Mouse (Mus musculus) neural tube, embryonic 10.5 days (tissue): Measurements from ENCODE around the gene Vps25.
A peak's percentile ranks its signal among the peaks of the same experiment; 100 is the strongest.

Experiments used
- DNase-seq: peaks from one replicate; pipeline ENCODE4 v3.0.0-alpha.2; 2017; ENCODE audit warnings: low spot score; ENCODE audit errors: extremely low spot score

The Vps25 gene

DNA sequence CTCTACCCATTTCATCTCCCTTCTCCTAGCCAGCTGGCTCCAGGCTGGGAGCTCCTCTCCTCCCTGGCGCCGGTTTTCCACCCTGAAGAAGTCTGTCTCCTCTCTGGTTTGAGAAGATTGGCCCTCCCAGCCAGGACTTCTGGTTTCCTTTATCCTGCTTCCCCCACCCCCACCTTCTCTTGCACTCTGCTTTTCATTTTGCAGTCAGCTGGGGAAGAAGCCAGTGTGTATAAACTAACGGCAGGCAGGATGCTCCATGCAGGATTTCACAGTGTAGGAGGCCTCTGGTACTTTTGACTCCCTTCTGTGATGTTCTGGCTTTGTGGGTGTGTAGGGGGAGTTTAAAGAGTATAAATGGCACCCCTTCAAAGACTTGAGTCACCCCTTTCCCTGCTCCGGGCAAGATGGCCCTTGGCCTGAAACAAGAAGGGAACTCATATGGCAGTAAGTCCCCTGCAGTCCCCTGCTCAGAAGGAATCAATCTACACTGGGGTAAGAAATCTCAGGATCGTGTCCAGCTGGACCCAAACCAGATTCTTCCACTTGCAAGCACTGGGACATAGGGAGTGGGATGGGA is 15.3 kb upstream of the Vps25 start:
- no peak for DNase-seq

DNA sequence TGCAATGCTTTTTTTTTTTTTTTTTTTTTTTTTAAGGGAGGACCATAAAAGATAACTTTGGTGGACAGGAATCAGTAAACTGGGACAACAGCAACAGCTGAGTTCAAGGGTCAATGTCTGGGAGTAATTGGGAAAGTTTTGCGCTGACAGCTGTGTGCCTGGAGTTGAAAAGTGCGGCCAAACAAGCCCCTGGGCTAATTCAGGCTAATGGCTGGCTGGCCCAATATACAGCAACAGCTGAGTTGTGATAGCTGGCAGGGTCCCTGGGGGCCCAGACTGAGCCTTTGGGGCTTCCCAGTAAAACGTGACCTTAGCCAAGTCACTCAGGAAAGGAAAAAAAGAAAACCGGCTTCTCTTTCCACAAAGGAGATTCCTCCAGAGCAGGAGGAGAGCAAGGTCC is 8.4 kb upstream of the Vps25 start:
- peak; percentile 58 for DNase-seq

DNA sequence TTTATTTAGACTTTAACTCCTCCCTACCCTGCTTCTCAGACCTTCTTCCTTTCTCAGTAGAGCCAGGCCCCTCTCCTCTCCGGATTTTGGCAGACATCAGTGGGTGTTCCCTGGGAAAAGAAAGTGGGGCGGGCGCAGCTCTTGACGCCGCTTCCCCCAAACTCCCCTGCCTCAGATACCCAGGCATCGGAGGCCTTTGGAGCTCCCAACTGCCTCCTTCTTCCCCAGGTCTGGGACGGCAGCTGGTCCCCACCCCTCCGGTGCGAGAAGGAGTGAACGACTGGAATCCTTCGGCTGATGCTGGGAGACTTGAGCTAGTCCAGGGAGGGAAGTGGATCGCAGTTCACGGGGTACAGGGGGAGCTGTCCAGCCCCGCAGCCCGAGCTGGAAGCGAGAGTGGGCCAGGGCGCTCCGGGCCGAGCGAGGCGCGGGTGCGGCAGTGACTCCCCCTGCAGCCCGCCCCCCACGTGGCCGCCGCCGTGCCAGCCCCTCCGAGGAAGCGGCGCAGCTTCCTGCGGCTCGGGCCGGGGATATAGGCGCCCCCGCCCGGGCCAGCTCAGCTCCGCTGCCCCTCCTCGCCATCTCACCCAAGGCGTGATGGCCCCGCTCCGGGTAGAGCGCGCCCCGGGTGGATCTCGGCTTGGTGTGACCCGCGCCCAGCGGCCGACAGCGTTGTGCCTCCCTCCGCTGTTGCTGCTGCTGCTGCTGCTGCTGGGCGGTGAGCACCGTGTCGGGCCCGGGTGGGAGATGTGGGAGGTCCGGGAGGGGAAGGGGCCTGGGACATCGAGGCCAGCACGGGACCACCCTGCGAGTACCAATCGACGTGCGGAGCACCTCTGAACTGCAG is 7.4 kb upstream of the Vps25 start, which contains the start of gene Ramp2:
TSS of gene Ramp2 (plus strand) at position 174 of the 847 bp plus-strand sequence.
- peak; percentile 72 for DNase-seq

DNA sequence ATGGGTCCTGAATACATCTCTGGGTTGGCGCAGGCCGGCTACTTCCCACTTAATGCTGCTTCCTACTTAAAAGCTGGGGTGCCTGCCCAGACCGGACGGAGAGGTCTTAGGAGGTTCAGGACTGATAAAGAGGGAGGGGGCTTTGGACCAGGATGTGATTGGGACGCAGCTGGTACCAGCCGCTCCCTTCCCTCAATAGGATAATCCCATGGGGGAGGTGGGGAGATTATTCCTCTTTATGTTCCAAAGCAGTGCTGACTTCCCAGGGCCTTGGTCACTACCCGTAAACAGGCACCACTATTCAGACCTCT is 6.8 kb upstream of the Vps25 start:
- no peak for DNase-seq

DNA sequence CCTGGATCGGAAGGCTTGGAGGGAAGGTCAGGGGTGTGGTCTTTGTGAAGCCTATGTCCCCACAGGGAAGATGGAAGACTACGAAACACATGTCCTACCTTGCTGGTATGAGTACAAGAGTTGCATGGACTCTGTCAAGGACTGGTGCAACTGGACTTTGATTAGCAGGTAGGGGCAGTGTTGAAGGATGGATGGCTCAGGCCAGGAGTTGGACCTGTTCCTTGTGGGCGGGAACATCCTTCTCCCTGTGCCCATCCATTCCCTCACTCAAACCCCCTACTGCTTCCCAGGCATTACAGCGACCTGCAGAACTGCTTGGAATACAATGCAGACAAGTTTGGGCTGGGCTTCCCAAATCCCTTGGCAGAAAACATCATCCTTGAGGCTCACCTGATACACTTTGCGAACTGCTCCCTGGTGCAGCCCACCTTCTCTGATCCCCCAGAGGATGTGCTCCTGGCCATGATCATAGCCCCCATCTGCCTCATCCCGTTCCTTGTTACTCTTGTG is 5.9 kb upstream of the Vps25 start:
- no peak for DNase-seq

DNA sequence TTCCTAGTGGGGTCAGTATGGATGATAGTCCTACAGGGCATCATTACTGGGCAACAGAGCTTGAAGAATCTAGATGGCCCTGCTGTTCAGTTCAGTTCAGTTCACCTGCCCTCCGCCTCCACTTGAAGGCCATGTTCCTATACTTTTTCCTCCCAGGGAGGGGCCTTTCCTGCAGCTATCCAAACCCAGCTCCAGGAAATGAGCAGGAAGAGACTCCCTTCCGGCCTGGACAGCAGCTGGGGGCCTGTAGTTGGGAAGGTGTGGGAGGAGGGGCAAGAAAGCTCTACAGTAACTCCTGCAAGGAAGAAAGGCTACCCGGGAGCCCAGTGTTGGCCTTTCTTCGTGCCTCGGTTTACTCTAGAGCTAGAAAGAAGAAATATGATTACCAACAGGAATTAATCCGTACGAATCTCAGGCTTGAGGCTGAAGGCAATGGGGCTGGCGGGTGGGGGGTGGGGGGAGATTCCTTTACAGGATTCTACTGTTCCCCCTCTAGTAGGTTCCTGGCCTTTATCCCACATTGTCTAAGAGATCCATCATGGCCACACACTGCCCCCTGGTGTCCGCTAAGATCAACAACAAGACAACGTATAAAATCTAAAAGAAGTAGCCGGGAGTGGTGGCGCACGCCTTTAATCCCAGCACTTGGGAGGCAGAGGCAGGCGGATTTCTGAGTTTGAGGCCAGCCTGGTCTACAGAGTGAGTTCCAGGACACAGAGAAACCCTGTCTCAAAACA is 5.1 kb upstream of the Vps25 start:
- DNase-seq: peak; percentile 62

DNA sequence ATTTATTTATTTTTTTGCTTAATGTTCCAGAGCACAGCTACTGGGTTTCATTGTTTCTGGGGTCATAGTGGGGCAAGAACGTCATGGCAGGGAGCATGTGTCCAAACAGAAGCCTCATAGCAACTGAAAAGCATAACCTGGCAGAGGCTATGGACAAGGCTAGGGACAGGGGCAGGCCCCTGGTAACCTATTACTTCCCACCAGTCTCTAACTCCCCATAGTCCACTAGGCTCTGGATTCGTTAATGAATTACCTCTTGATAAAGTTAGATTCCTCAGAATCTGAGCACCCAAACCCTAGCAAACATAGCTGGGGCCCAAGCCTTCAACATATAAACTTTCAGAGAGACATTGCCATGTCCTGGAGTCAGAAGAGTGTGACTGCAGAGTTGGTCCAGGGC is 2.5 kb upstream of the Vps25 start:
- no peak for DNase-seq

DNA sequence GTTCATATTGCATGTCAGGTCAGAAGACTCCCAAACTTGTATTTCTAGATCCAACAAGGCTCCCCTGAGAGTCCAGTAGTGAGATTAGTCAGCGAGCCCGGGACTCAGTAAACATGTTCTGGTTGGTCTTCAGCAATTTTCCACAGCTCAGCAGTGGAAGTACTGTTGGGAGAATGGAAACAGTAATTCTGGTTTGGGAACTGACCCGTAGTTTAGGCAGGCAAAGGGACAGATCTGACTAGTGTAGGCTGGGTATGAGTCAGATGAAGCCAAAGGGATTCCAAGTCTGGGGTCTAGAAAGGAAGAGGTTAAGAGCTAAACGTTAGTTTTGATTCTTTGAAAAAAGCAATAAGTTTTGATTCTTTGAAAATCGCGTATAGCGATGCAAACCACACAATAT is 566 bp upstream of the Vps25 start:
- DNase-seq: no peak

DNA sequence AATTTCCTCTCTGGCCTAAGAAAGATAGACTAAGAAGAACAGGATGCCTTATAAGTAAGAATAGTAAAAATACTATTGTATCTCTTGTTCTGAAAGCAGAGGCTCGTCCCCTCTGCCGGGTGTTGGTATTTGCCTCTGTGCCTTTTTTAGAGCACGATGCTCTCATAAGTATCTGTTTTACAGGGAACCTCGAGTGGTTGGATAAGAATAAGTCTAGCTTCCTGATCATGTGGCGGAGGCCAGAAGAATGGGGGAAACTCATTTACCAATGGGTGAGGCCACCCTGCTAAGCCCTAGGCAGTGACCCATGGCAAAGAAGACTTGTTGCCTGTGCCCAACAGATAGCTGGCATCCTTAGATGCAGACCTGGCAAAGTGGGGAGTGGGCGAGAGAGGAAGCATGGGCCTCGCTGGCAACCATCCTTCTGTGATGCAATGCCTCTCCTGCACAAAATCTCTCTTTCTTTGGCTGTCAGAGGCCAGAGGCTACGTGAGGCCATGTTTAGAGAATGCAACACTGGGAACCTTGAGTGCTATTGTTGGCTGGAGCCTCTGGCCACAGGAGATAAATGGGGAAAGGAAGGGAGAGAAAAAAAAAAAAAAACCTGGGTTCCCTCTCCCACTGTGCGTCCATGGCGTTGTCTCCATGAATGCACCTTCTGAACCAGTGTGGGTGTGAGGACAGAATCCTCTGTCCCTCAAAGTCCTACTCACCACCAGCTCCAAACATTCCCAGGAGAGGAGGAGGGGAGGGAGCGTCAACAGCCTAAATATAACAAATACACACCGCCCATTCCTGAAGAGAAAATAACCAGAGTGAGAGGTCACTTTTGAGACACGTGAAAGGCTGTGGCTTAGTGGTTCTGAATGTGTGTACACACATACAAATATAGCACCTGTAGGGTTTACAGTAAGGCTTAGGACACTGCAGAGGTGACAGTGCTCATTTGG is 2.6 kb downstream of the Vps25 start:
- DNase-seq: no peak

DNA sequence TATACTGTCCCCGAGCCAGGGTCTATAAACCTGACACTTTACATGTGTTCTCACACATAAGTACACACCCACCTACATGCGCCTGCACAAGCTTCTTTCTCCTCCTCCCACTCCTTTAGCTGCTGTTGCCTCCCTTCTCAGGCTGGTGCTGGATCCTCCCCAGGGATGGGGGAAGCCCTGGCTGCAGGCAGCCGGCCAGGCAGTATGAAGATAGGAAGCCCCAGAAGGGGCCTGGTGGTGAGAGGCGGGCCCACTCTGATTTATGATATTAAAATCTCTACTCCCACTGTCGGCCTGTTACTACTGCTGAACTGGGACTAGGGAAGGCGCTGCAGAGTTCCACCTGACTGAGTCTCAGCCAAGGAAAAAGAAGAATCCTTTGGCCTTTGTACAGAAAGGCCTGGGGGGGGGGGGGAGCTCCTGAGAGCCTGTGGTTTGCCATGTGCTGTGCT is 5.8 kb downstream of the Vps25 start:
- no peak for DNase-seq

DNA sequence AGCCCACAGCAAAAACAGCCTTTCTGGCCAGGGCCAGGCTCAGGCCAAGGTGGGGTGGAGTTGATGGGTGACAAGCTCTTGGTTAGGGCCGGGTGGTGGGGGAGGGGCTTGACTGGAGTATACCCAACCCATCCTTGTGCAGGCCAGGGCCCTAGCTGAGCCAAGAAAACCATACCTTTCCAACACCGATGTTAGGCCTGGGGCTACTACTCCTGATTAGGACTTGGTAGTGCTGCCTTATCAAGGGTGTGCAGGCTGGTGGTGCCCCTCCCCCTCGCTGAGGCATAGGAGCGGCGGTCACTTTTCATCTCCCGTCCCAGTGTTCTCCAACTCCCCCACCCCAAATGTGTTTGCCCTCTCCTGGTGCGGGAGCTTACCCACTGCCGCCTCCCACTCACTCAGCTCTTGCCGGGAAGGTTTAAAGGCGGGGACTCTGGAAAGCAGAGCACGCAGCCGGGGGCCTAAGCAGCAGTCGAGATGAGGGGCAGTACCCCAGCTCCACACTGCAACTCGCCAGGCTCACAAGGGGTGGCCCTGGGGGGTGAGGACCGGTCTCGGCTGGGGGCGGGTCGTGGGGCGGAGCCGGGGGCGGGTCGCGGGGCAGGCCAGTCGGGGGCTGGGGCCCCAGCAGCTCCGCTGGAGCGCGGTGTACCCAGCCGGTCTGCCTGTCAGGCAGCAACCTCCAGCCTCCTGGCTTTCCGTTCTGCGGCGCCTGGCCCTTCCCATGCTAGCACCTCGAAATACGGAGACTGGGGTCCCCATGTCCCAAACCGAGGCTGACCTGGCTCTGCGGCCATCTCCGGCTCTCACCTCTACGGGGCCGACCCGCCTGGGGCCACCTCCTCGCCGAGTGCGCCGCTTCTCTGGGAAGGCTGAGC is 6.7 kb downstream of the Vps25 start, which contains the start of gene Wnk4:
TSS of gene Wnk4 (plus strand) at position 620 of the 878 bp plus-strand sequence.
- DNase-seq: peak; percentile 82

DNA sequence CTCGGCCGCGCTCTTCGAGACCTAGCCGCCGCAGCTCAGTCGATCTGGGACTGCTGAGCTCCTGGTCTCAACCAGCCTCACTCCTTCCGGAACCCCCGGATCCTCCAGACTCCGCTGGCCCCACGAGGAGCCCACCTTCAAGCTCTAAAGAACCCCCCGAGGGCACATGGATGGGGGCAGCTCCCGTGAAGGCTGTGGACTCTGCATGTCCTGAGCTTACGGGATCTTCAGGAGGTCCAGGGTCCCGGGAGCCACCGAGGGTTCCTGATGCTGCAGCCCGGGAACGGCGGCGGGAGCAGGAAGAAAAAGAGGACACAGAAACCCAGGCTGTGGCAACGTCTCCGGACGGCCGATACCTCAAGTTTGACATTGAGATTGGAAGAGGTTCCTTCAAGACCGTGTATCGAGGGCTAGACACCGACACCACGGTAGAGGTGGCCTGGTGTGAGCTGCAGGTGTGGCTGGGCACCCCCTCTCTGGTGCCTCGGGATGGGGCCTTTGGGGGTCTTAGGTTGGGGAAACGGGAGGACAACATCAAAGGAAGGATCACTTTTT is 7.4 kb downstream of the Vps25 start:
- DNase-seq: peak; percentile 56

DNA sequence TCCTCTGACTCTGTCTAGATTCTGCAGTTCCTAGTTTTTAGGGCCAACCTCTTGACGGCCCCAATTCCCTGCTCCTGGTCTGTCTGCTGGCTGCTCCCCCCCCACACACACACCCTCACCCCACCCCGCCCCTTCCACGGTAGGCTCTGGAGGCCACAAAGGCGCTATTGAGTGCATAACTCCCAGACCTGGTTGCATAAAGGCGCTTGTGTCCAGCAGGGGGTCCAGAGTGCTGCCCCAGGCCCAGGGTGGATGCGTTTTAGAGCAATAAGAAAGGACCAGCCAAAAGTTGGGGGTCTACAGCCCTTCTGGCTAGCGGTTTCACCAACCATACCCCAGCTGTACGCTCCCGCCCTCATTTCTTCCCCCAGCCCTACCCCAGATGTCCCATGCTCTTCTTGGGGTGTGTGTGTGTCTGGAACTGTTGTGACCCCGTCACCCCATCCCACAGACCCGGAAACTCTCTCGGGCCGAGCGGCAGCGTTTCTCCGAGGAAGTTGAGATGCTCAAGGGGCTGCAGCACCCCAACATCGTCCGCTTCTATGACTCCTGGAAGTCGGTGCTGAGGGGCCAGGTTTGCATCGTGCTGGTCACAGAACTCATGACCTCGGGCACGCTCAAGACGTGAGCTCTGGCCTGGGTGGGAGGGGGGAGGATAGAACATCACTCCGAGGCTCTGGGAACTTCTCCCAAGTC is 8.9 kb downstream of the Vps25 start:
- no peak for DNase-seq

DNA sequence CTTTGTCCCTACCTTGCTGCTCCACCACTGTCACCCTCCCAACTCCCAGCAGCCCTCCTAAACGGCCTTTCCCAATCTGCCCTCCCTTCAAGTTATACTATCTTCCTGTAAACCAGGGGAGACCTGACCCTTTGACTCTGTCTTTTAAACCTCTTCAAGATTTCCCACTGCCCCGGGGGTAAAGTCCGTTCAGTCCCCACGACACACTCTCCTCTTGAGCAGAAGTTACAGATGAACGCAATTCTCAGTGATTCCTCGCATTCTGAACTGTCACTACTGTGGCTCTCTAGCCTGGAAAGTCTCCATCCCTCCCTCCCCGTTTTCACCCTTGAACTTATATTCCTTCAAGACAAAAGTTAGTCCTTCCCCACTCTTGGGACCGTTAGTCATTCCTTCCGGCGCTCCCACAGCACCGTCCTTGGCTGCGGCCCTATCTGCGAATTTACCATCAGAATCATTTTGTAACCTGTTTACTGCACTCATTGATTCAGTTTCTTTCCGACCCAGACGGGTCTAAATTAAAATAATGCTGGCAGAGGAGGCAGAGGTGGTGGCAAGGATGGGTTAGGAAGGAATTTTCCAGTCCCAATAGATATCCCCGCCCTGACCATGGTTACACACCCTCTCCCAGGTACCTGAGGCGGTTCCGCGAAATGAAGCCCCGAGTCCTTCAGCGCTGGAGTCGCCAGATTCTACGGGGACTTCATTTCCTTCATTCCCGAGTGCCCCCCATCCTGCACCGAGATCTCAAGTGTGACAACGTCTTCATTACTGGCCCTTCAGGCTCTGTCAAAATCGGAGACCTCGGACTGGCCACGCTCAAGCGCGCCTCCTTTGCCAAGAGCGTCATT is 9.9 kb downstream of the Vps25 start:
- DNase-seq: no peak

DNA sequence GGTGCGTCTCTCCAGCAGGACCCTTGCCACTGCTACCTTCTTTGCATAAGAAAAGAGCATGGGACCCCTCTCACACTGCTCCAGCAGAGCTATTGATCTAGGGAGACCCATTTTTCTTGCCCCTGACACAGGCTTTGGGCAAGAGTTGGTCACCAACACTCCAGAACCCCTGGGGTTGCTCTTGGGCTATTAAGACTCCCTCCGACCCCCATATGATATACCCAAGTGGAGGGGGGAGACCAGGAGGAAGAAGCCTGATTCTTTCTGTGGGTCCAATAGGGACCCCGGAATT is 10.4 kb downstream of the Vps25 start:
- no peak for DNase-seq

DNA sequence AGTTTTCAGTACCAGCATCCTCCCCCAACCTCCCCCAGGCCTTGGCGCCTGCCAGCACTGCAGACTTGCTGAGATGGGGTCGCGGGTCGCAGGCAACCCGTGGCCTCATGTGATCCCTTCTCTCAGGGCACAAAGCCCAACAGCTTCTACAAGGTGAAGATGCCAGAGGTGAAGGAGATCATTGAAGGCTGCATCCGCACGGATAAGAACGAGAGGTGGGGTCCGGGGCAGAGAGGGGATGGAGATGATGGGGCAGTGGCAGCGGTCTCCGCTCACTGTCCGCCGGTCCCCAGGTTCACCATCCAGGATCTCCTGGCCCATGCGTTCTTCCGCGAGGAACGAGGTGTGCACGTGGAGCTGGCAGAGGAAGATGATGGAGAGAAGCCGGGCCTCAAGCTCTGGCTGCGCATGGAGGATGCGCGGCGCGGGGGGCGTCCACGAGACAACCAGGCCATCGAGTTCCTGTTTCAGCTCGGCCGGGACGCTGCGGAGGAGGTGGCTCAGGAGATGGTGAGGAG is 11.5 kb downstream of the Vps25 start:
- peak; percentile 61 for DNase-seq

DNA sequence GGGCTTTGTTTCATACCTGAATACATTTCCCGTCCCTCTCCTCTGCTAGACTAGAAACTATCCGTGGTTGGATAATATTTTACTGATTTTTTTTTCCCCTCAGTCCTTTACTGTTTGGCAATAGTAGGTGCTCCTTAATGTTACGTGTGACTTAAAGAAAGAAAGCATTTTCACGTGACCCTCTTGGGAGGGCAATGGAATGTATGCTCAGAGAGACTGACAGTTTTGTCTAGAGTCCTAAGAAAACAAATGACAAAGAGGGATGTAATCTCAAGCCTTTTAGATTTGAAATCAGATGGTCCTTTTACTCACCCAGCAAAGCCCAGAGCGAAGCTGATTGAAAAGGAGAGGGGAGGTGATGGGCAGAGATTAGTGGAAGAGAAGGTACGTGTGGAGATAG is 12.4 kb downstream of the Vps25 start:
- no peak for DNase-seq

DNA sequence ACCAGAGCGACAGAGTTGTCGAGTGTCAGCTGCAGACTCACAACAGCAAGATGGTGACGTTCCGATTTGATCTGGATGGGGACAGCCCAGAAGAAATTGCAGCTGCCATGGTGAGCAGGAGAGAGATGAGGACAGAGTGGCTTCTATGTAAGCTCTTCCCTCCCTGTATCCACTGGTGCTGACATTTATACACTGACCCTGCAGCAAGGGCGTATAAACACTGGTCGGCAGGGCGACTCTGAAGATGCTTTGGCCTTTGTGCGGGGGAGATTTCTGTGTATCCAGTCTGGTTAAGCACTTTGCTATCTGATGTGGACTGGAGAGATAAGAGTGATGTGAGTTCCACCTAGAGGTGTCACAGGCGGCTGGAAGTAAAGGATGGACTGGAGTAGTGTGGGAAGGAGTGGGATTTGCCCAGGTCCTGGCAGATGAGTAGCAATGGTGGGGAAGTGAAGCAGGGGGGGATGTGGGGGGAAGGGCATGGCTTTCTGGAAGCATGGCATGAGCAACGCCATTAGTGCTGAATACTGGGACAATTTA is 16.1 kb downstream of the Vps25 start:
- DNase-seq: no peak
